Mouse (Mus musculus) lung, embryonic 14.5 days (tissue): ENCODE results near the gene Cdc14b. TPM values are rescaled to one million over a fixed set of nuclear protein-coding genes. Genes with fewer than 3 reads are reported as not detected.

ENCODE experiments used
- ATAC-seq: fragments of 200-750 bp; cut with Nextera tagmentation; 2 replicates; pipeline ENCODE4 v1.8.0; 2017; ENCODE audit warnings: mild to moderate bottlenecking, moderate TSS enrichment, moderate library complexity; ENCODE audit not compliant: insufficient read depth
- DNase-seq: peaks from one replicate; pipeline ENCODE4 v3.0.0-alpha.2; 2015
- H3K27ac ChIP-seq: fragments of 300-500 bp; sonication (generic); 2 replicates; pipeline ENCODE4 v1.5.1; 2014; ENCODE audit warnings: low read depth, mild to moderate bottlenecking, moderate library complexity
- H3K27me3 ChIP-seq: fragments of 300-500 bp; sonication (generic); 2 replicates; pipeline ENCODE4 v1.6.1; 2014; ENCODE audit warnings: low read length, control low read depth; ENCODE audit not compliant: insufficient read depth
- H3K36me3 ChIP-seq: fragments of 300-500 bp; sonication (generic); 2 replicates; pipeline ENCODE4 v1.6.1; 2014; ENCODE audit warnings: control low read depth; ENCODE audit not compliant: insufficient read depth
- H3K4me1 ChIP-seq: fragments of 300-500 bp; sonication (generic); 2 replicates; pipeline ENCODE4 v1.6.1; 2014; ENCODE audit warnings: antibody characterized with exemption, control low read depth; ENCODE audit not compliant: insufficient read depth
- H3K4me2 ChIP-seq: fragments of 300-500 bp; sonication (generic); 2 replicates; pipeline ENCODE4 v1.6.1; 2014; ENCODE audit warnings: mild to moderate bottlenecking
- H3K4me3 ChIP-seq: fragments of 300-500 bp; sonication (generic); 2 replicates; pipeline ENCODE4 v1.5.1; 2014; ENCODE audit warnings: low read depth, low read length
- H3K9ac ChIP-seq: fragments of 300-500 bp; sonication (generic); 2 replicates; pipeline ENCODE4 v1.6.1; 2014
- H3K9me3 ChIP-seq: fragments of 300-500 bp; sonication (generic); 2 replicates; pipeline ENCODE4 v1.6.1; 2016; ENCODE audit warnings: low read depth, low read length, control low read depth
- CTCF ChIP-seq: IDR thresholded peaks from 2 replicates; pipeline ENCODE4 v1.5.1; 2016; ENCODE audit warnings: antibody characterized with exemption, low read depth
- WGBS: fragments of 180-500 bp; shearing (Covaris S2); extraction: QIAGEN DNeasy Blood & Tissue Kit; methylation state at CpG from one replicate; pipeline ENCODE4 v1.1.7; 2014; 5-methylcytosine and 5-hydroxymethylcytosine counted together
- polyA plus RNA-seq: library from polyadenylated mRNA; unstranded; fragments of >200 nt; fragmentation: Nextera tagmentation; extraction: Ambion mirVana; gene quantifications from 2 replicates; pipeline ENCODE4 v1.2.1, GENCODE M21; 2014

Gene Cdc14b
- polyA plus RNA-seq, 1 experiment from 2014 or later = 20.3 TPM

- H3K4me2 ChIP-seq = peak overlapping the region; percentile 90
- no peaks in the 10 kb centered on the region for H3K27me3 ChIP-seq
- H3K36me3 ChIP-seq = no peaks in the 10 kb centered on the region
- H3K27ac ChIP-seq = peak overlapping the region; percentile 94
- DNase-seq = peak; percentile 90
- TF ChIP-seq CTCF = no peak
- H3K9me3 ChIP-seq = no peaks in the 10 kb centered on the region
- WGBS = under 1% methylated on average over 40 of the region's 42 CpGs
- H3K9ac ChIP-seq = peak overlapping the region; percentile 87
- peak overlapping the region; percentile 88 for H3K4me3 ChIP-seq
- H3K4me1 ChIP-seq = peaks cover 6% of the 10 kb centered on the region; the same call in 1 of the 2 replicates
- ATAC-seq = peak; percentile 16
Observed at GRCm38 (mm10) chr13:64152241-64152669, 122.8 kb downstream of the Cdc14b start.

- WGBS = 47% methylated on average over 5 of the region's 5 CpGs
- H3K4me3 ChIP-seq = no peak overlapping the region
- H3K9ac ChIP-seq = no peak overlapping the region
Observed at GRCm38 (mm10) chr13:64150121-64150520, 125.0 kb downstream of the Cdc14b start.

More at GRCm38 (mm10) chr13:64150121-64150520, 125.0 kb downstream of the Cdc14b start:
- Histone ChIP-seq H3K4me1 (peaks cover 6% of the 10 kb centered on the region; the same call in 1 of the 2 replicates), H3K36me3 (no peaks in the 10 kb centered on the region), H3K4me2 (peak overlapping the region; percentile 90; the same call in 1 of the 2 replicates), H3K9me3 (no peaks in the 10 kb centered on the region), H3K27me3 (no peaks in the 10 kb centered on the region), H3K27ac (no peak overlapping the region)
- ATAC-seq (no peak), DNase-seq (no peak)
- no peak for TF ChIP-seq CTCF

Other genes with a start within 250 kb of the Cdc14b start
- gene Hsd17b3, start 186.1 kb downstream of the Cdc14b start, polyA plus RNA-seq = not detected in 2 replicates
- 4.4 and 4.7 TPM in 2 replicates for gene Slc35d2, start 145.9 kb downstream of the Cdc14b start, polyA plus RNA-seq
- gene Zfp367, start 122.1 kb downstream of the Cdc14b start, polyA plus RNA-seq = 29.5 and 33.6 TPM in 2 replicates
- gene Habp4, start 113.5 kb downstream of the Cdc14b start, polyA plus RNA-seq = 28.5 and 30.1 TPM in 2 replicates
- 50.1 and 51.9 TPM in 2 replicates for gene Aaed1, start 37.4 kb upstream of the Cdc14b start, polyA plus RNA-seq
- 130 and 141 TPM in 2 replicates for gene Ctsl, start 95.6 kb upstream of the Cdc14b start, polyA plus RNA-seq
- gene Cdk20, start 157.0 kb upstream of the Cdc14b start, polyA plus RNA-seq = 8.1 and 10.5 TPM in 2 replicates
- not detected in 2 replicates for gene Fam240b, start 222.5 kb upstream of the Cdc14b start, polyA plus RNA-seq